Mouse (Mus musculus) T-helper 1 cell (primary cell): ENCODE results near the gene Gmds.

Experiments
- in situ Hi-C: fragments of 300-600 bp; cut with MboI, MseI; formaldehyde crosslinking; loops from one replicate; pipeline ENCODE4 v1.15.1; 2025; ENCODE audit warnings: high pct_unique_total_duplicates

Gene Gmds

GRCm38 (mm10) chr13:32267184-32267775, 71.3 kb downstream of the Gmds start:
- in situ Hi-C loops = loop anchor here (5.0 kb wide), 1 partner anchor 105 kb away; no protein-coding TSS in a partner anchor

- in situ Hi-C loops = loop anchor here (5.0 kb wide), 1 partner anchor 104 kb away; no protein-coding TSS in a partner anchor
Measured at GRCm38 (mm10) chr13:32266721-32267120, 71.8 kb downstream of the Gmds start.

- in situ Hi-C loops = no loop called here
Measured at GRCm38 (mm10) chr13:32256121-32256520, 82.4 kb downstream of the Gmds start.

DNA sequence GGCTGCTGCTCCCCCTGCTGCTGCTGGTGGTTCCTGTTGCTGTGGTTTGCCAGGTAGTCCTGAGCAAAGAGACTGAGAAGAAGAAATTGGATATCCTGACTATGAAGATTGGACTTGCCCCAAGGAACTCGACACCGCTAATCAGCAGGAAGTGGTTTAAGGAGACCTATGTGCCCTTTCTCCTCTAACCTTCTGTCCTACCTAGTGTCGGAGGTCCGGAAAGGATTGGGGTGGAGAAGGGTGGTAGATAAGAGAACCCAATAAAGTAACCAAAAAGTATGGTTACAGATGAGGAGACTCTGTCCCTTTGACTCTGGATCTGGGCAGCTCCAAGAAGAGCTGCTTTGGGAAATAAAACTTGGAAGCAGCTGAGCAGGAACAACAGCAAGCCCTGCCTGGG, 86.3 kb downstream of the Gmds start:
- in situ Hi-C loops = no loop called here

DNA sequence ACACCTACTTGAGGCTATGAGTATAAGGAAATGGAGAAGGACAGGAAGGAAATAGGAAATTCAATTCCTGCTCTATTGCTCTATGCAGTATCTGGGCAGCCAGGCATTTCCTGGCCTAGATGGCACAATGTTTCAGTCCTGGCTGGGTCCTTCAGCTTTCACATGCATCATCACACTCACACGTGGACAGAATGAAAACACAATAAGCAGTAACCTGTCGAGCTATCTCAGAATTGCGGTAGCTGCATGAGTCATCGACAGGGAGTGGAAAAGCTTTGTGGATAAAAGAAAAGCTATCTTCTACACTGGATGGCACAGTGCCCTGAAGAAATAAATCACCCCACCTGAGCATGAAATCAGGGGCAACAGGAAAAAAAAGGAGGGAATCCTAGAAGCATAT, 96.3 kb downstream of the Gmds start:
- in situ Hi-C loops = no loop called here

DNA sequence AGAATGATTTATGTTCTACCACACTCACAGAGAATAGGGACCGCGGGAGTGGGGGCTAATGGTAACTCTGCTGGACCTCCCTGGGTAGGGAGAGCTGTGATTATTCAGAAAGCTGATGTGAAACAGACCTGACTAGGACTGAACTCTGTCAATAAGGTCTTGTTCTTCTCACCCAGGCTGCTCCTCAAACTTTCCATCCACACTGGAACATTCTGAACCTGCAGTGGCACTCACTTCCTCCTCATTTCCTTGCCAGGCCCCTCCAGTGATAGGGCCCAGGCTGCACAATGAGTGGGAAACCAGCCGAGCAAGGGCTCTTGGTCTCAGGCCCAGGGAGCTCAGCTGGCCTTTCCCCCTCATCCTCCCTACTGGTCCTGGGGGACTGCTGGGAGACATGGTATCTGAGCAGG, 102.3 kb downstream of the Gmds start:
- in situ Hi-C loops = no loop called here

- in situ Hi-C loops = no loop called here
Measured at GRCm38 (mm10) chr13:32235046-32235445, 103.5 kb downstream of the Gmds start.

GRCm38 (mm10) chr13:32234019-32234418, 104.5 kb downstream of the Gmds start:
- in situ Hi-C loops = no loop called here

- in situ Hi-C loops = no loop called here
Measured at GRCm38 (mm10) chr13:32232391-32232790, 106.1 kb downstream of the Gmds start.

- in situ Hi-C loops = no loop called here
Measured at GRCm38 (mm10) chr13:32231956-32232355, 106.6 kb downstream of the Gmds start.

GRCm38 (mm10) chr13:32227874-32228562, 110.5 kb downstream of the Gmds start:
- in situ Hi-C loops = no loop called here

- in situ Hi-C loops = loop anchor here (5.0 kb wide), 1 partner anchor 90 kb away; no protein-coding TSS in a partner anchor
Measured at GRCm38 (mm10) chr13:32217647-32218046, 120.9 kb downstream of the Gmds start.

DNA sequence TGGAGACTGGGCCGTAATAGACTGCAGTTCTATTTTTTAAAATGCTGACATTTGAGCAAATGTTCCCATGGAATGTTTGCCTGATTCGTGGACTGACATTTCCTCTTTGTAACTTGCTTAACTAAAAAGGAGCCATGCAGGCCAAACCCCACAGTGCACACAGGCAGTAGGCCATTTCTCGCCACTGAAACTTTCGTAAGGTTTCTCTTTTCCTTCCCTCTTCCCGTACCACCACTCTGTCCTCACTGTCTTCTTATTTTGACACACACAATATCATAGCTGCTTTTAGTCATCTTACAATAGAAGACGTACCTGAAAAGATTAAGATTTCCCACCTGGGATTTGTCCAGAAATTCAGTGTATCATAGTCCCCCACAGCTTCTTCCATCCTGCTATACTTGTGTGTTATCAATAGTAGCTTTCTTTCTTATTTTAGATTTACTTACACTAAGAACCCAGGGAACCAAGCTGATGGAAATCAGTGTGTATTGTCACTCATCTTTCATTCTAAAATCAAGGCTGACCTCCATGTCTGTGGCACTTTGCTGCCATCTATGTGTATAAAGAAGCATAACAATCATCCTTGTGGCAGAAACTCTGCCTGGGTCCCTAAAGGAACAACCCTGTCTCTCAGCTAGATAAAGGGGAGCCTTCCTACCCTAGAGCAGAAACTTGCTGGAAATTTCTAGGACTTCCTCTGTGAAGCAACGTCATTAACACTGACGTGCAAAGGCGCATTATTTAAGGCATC, 124.7 kb downstream of the Gmds start:
- in situ Hi-C loops = no loop called here

- in situ Hi-C loops = no loop called here
Measured at GRCm38 (mm10) chr13:32212125-32212524, 126.4 kb downstream of the Gmds start.

DNA sequence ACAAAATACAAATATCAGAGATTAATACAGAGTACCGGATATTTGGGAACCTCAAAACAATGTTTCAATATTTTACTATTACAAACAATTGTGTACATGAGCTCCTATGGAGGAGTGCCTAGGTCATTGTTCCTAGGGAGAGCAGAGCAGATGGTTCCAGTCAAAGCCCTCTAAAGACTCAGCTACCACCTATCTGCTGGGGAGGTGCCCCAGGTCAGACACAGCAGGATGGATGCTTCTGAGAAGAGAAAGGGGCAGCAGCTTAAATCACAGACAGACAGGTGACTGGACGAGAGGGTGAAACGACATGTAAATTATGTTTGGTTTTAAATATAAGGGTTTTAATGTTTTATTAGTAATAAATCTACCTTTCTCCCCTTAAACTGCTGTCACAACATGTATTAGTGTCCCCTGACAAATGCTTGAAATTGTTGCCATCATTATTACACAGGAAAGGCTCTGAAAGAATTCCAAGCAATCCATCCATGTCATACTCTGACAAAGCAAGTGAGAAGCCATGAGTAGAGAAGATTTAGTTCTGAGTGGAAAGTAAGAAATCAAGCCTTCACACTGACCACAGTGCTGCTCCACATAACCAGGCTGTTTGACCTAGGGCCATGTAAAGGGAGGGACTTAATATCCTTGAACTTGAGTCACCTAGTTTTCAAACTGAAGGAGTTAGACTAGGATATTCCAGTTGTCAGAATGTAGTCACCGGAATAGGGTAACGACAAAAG, 131.2 kb downstream of the Gmds start:
- in situ Hi-C loops = loop anchor here (10.0 kb wide), 1 partner anchor 207 kb away; no protein-coding TSS in a partner anchor

- in situ Hi-C loops = no loop called here
Measured at GRCm38 (mm10) chr13:32179906-32180305, 158.6 kb downstream of the Gmds start.

DNA sequence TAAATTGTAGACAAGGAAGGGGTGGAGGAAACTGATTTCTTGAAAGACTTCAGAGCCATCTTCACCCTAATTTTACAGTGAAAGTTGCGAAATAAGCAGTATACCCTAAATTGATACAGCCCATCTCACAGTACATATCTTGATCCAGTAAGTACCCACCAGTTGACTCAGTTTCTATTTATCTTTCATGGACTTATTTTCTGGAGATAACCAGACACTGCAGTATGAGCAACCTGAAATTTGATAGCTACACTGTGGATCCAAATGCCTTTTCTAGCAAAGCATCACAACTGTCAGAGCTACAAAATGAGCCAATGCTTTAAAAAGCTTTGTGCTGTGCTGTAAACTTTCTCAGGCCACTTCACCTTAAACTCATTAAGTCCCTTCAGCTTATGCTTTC, 159.9 kb downstream of the Gmds start:
- in situ Hi-C loops = no loop called here

GRCm38 (mm10) chr13:32177852-32178453, 160.6 kb downstream of the Gmds start:
- in situ Hi-C loops = no loop called here

GRCm38 (mm10) chr13:32175028-32175427, 163.5 kb downstream of the Gmds start:
- in situ Hi-C loops = no loop called here

- in situ Hi-C loops = no loop called here
Measured at GRCm38 (mm10) chr13:32169173-32169572, 169.4 kb downstream of the Gmds start.

DNA sequence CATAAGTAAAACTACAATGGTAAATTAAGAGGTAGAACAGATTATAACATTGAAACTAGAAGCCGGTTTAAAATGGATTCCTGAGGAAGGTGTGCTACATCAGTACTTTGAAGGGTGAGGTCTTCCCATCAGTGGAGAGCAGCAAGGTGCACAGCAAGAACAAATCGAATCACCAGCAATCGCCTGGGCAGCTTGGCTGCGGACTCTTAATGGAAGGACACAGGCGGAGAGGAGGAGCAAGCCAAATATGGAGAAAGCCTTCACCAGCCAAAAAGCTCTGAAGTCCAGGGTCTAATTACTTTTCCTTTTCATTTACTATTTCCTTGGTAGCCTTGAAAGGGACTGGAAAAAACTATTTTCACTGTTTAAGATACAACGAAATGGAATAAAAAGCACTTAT, 170.7 kb downstream of the Gmds start:
- in situ Hi-C loops = no loop called here
